Mouse (Mus musculus) heart, adult 2 months (tissue): Measurements from ENCODE around the gene Rogdi. TPM values are rescaled to one million over a fixed set of nuclear protein-coding genes. Genes with fewer than 3 reads are reported as not detected.

Source experiments
- DNase-seq, 2 experiments: peaks; one replicate each; pipeline ENCODE4 v3.0.0; 2021
- H3K27ac ChIP-seq: fragments of 200-600 bp; 2 replicates; pipeline ENCODE4 v1.8.1; 2022
- H3K27me3 ChIP-seq: fragments of 200-500 bp; 2 replicates; pipeline ENCODE4 v1.6.1; 2012; ENCODE audit warnings: mild to moderate bottlenecking, low read length, inconsistent platforms, mixed read lengths; ENCODE audit not compliant: control insufficient read depth, insufficient read depth
- H3K36me3 ChIP-seq: fragments of 200-500 bp; 2 replicates; pipeline ENCODE4 v1.6.1; 2012; ENCODE audit warnings: low read length, inconsistent platforms; ENCODE audit not compliant: control insufficient read depth, insufficient read depth
- H3K4me1 ChIP-seq: fragments of 200-500 bp; 2 replicates; pipeline ENCODE4 v1.6.1; 2011; ENCODE audit warnings: low read length; ENCODE audit not compliant: control insufficient read depth, insufficient read depth
- H3K4me3 ChIP-seq: fragments of 200-600 bp; 2 replicates; pipeline ENCODE4 v1.8.1; 2022
- H3K79me2 ChIP-seq: fragments of 200-500 bp; replicated peaks from 2 replicates; pipeline ENCODE4 v1.6.1; 2012; ENCODE audit warnings: mild to moderate bottlenecking, inconsistent platforms, low read length, moderate library complexity, mixed read lengths; ENCODE audit not compliant: control insufficient read depth, insufficient read depth
- H3K9ac ChIP-seq: fragments of 200-500 bp; 2 replicates; pipeline ENCODE4 v1.6.1; 2012; ENCODE audit warnings: low read depth, mild to moderate bottlenecking, control low read depth, inconsistent platforms, low read length, mixed read lengths
- CTCF ChIP-seq: fragments of 200-600 bp; IDR thresholded peaks from 2 replicates; pipeline ENCODE4 v1.8.1; 2022; ENCODE audit warnings: antibody characterized with exemption, mild to moderate bottlenecking, moderate library complexity
- EP300 ChIP-seq: fragments of 200-500 bp; IDR thresholded peaks from 2 replicates; pipeline ENCODE4 v1.6.1; 2011; ENCODE audit warnings: low read depth, low read length, control low read depth; ENCODE audit not compliant: insufficient read depth
- POLR2A ChIP-seq: fragments of 200-500 bp; IDR thresholded peaks from 2 replicates; pipeline ENCODE4 v1.6.1; 2011; ENCODE audit warnings: mild to moderate bottlenecking, low read depth, low read length, control low read depth; ENCODE audit not compliant: insufficient read depth
- WGBS: fragments of 180-500 bp; shearing (Covaris S2); methylation state at CpG from one replicate; pipeline ENCODE4 v1.1.7; 2018; 5-methylcytosine and 5-hydroxymethylcytosine counted together
- intact Hi-C: fragments of 180-260 bp; cut with DNase I; formaldehyde crosslinking; loops from one replicate; pipeline ENCODE4 v1.15.1; 2025
- polyA plus RNA-seq: library from polyadenylated mRNA; depleted of rRNA; stranded (reverse); fragments of >200 nt; gene quantifications from 2 replicates; pipeline ENCODE4 v1.2.3, GENCODE M21; 2012
- total RNA-seq, 2 experiments: library from RNA; stranded (reverse); gene quantifications; 2 replicates each; pipeline ENCODE4 v1.2.3; 2021

Rogdi gene
- total and polyA plus RNA-seq, 3 experiments: 15.5 to 63.0 (median 19.4) TPM

- Histone ChIP-seq H3K36me3 (no peaks in the 10 kb centered on the region), H3K4me1 (peaks cover 5% of the 10 kb centered on the region), H3K4me3 (no peak overlapping the region), H3K27ac (no peak overlapping the region), H3K27me3 (no peaks in the 10 kb centered on the region), H3K79me2 (no peaks in the 10 kb centered on the region), H3K9ac (no peak overlapping the region)
- no peak for DNase-seq
- TF ChIP-seq CTCF: no peak
- TF ChIP-seq EP300: no peak
- no peak for TF ChIP-seq POLR2A
- intact Hi-C loops: loop anchor here (5.0 kb wide), 1 partner anchor 44 kb away; the partner anchor contains the start of gene Rogdi
- WGBS: 81% methylated on average over 3 of the region's 3 CpGs
Measured at GRCm38 (mm10) chr16:4968426-4968825, 44.9 kb downstream of the Rogdi start.

GRCm38 (mm10) chr16:4965392-4966129, 47.8 kb downstream of the Rogdi start:
- DNase-seq: no peak
- no peak overlapping the region for H3K9ac ChIP-seq
- 86% methylated on average over 8 of the region's 8 CpGs for WGBS
- intact Hi-C loops: loop anchor here (5.0 kb wide), 1 partner anchor 47 kb away; the partner anchor contains the start of gene Rogdi
- H3K27ac ChIP-seq: no peak overlapping the region
- no peak overlapping the region for H3K4me3 ChIP-seq
- H3K27me3 ChIP-seq: no peaks in the 10 kb centered on the region
- TF ChIP-seq POLR2A (no peak), CTCF (no peak), EP300 (no peak)
- H3K79me2 ChIP-seq: peaks cover 2% of the 10 kb centered on the region; the same call in 1 of the 2 replicates
- H3K4me1 ChIP-seq: peaks cover 8% of the 10 kb centered on the region
- H3K36me3 ChIP-seq: no peaks in the 10 kb centered on the region

GRCm38 (mm10) chr16:4964731-4965391, 48.5 kb downstream of the Rogdi start:
- no peak for TF ChIP-seq CTCF
- TF ChIP-seq EP300: no peak
- TF ChIP-seq POLR2A: no peak
- DNase-seq: no peak
- Histone ChIP-seq H3K27ac (peak overlapping the region; percentile 83), H3K9ac (peak overlapping the region; percentile 65), H3K79me2 (peaks cover 2% of the 10 kb centered on the region; the same call in 1 of the 2 replicates), H3K27me3 (no peaks in the 10 kb centered on the region), H3K36me3 (no peaks in the 10 kb centered on the region), H3K4me1 (peaks cover 8% of the 10 kb centered on the region), H3K4me3 (peak overlapping the region; percentile 77)
- intact Hi-C loops: loop anchor here (5.0 kb wide), 2 partner anchors 47 to 227 kb away; partner anchors contain the start of gene Rogdi
- WGBS: 17% methylated on average over 13 of the region's 13 CpGs

GRCm38 (mm10) chr16:4963797-4964709, 49.3 kb downstream of the Rogdi start, which contains the start of gene Anks3:
Anks3 (minus strand) TSS chr16:4964205.
- H3K27ac ChIP-seq: peak within 1 kb of the TSS; percentile 83
- H3K27me3 ChIP-seq: no peaks in the 10 kb centered on the region
- peaks cover 9% of the 10 kb centered on the region for H3K4me1 ChIP-seq
- H3K9ac ChIP-seq: peak within 1 kb of the TSS; percentile 80
- TF ChIP-seq CTCF (0 out of 2 replicates have a peak, but pooled peaks have one; percentile 2), EP300 (peak; percentile 56; the same call in 1 of the 2 replicates), POLR2A (peak; percentile 67)
- H3K36me3 ChIP-seq: peaks cover 4% of the 10 kb centered on the region
- intact Hi-C loops: loop anchor here (1.0 to 5.0 kb wide), 2 partner anchors 25 to 228 kb away; no protein-coding TSS in a partner anchor
- peak; percentile 95 to 99 for DNase-seq
- peaks cover 2% of the 10 kb centered on the region for H3K79me2 ChIP-seq
- WGBS: under 1% methylated on average over 76 of the region's 76 CpGs
- H3K4me3 ChIP-seq: peak within 1 kb of the TSS; percentile 77

- DNase-seq: no peak
- peak overlapping the region; percentile 83 for H3K27ac ChIP-seq
- intact Hi-C loops: loop anchor here (1.0 to 5.0 kb wide), 2 partner anchors 24 to 229 kb away; no protein-coding TSS in a partner anchor
- peak overlapping the region; percentile 77 for H3K4me3 ChIP-seq
- peaks cover 4% of the 10 kb centered on the region for H3K36me3 ChIP-seq
- no peak for TF ChIP-seq POLR2A
- TF ChIP-seq EP300: no peak
- no peak for TF ChIP-seq CTCF
- H3K79me2 ChIP-seq: peaks cover 2% of the 10 kb centered on the region
- H3K9ac ChIP-seq: peak overlapping the region; percentile 54
- H3K27me3 ChIP-seq: no peaks in the 10 kb centered on the region
- H3K4me1 ChIP-seq: peaks cover 10% of the 10 kb centered on the region
- WGBS: 33% methylated on average over 9 of the region's 9 CpGs
Measured at GRCm38 (mm10) chr16:4963346-4963745, 50.0 kb downstream of the Rogdi start.
